Mouse (Mus musculus) kidney, adult 2 months (tissue): ENCODE data around the gene Gpn2. TPM values are rescaled to one million over a fixed set of nuclear protein-coding genes. Genes with fewer than 3 reads are reported as not detected.

ENCODE experiments used
- DNase-seq: peaks from one replicate; pipeline ENCODE4 v3.0.0; 2021
- H3K27ac ChIP-seq: fragments of 200-500 bp; 2 replicates; pipeline ENCODE4 v1.5.1; 2012; ENCODE audit warnings: low read depth, low read length, control low read depth, inconsistent platforms; ENCODE audit not compliant: insufficient read depth
- H3K27me3 ChIP-seq: fragments of 200-500 bp; replicated peaks from 2 replicates; pipeline ENCODE4 v1.6.1; 2012; ENCODE audit warnings: mild to moderate bottlenecking, moderate library complexity, low read length, inconsistent platforms; ENCODE audit not compliant: control insufficient read depth, insufficient read depth
- H3K36me3 ChIP-seq: fragments of 200-500 bp; 2 replicates; pipeline ENCODE4 v1.6.1; 2012; ENCODE audit warnings: mild to moderate bottlenecking, moderate library complexity, low read length, inconsistent platforms; ENCODE audit not compliant: control insufficient read depth, insufficient read depth
- H3K4me1 ChIP-seq: fragments of 200-500 bp; 2 replicates; pipeline ENCODE4 v1.6.1; 2011; ENCODE audit warnings: low read length; ENCODE audit not compliant: control insufficient read depth, insufficient read depth
- H3K4me3 ChIP-seq: fragments of 200-500 bp; 2 replicates; pipeline ENCODE4 v1.5.1; 2011; ENCODE audit warnings: mild to moderate bottlenecking, low read depth, low read length, control low read depth; ENCODE audit not compliant: insufficient read depth
- CTCF ChIP-seq: fragments of 200-500 bp; conservative IDR thresholded peaks from 2 replicates; pipeline ENCODE4 v1.5.1; 2011; ENCODE audit warnings: low read depth, mild to moderate bottlenecking, control low read depth, low read length, moderate library complexity, mixed read lengths; ENCODE audit not compliant: insufficient read depth, insufficient read length
- POLR2A ChIP-seq: fragments of 200-500 bp; IDR thresholded peaks from one replicate; pipeline ENCODE4 v1.6.1; 2011; ENCODE audit warnings: low read depth, low read length, control low read depth
- WGBS: fragments of 180-500 bp; shearing (Covaris S2); methylation state at CpG from one replicate; pipeline ENCODE4 v1.1.7; 2018; 5-methylcytosine and 5-hydroxymethylcytosine counted together
- polyA plus RNA-seq: library from polyadenylated mRNA; depleted of rRNA; stranded (reverse); fragments of >200 nt; gene quantifications from 2 replicates; pipeline ENCODE4 v1.2.3, GENCODE M21; 2012

Gene Gpn2
- polyA plus RNA-seq, 1 experiment: 26.7 TPM

- no peaks in the 10 kb centered on the region for H3K36me3 ChIP-seq
- WGBS: 82% methylated on average over 7 of the region's 7 CpGs
- H3K4me1 ChIP-seq: peaks cover 14% of the 10 kb centered on the region; the same call in 1 of the 2 replicates
- no peak overlapping the region for H3K27ac ChIP-seq
- DNase-seq: no peak
- H3K4me3 ChIP-seq: no peak overlapping the region
- TF ChIP-seq POLR2A: no peak
- TF ChIP-seq CTCF: no peak
- no peaks in the 10 kb centered on the region for H3K27me3 ChIP-seq
Measured at GRCm38 (mm10) chr4:133595538-133595937, 11.4 kb downstream of the Gpn2 start.

GRCm38 (mm10) chr4:133596084-133596483 lies 11.9 kb downstream of the Gpn2 start:
- Histone ChIP-seq H3K4me1 (peaks cover 14% of the 10 kb centered on the region; the same call in 1 of the 2 replicates), H3K4me3 (no peak overlapping the region), H3K27me3 (no peaks in the 10 kb centered on the region), H3K27ac (no peak overlapping the region), H3K36me3 (no peaks in the 10 kb centered on the region)
- DNase-seq: no peak
- WGBS: 78% methylated on average over 6 of the region's 6 CpGs
- no peak for TF ChIP-seq POLR2A
- TF ChIP-seq CTCF: no peak

- H3K36me3 ChIP-seq: no peaks in the 10 kb centered on the region
- WGBS: 24% methylated on average over 4 of the region's 4 CpGs
- H3K4me1 ChIP-seq: peaks cover 15% of the 10 kb centered on the region; the same call in 1 of the 2 replicates
- DNase-seq: peak; percentile 56
- TF ChIP-seq CTCF (no peak), POLR2A (no peak)
- H3K4me3 ChIP-seq: no peak overlapping the region
- H3K27me3 ChIP-seq: no peaks in the 10 kb centered on the region
- H3K27ac ChIP-seq: peak overlapping the region; percentile 90
Measured at GRCm38 (mm10) chr4:133598616-133599015, 14.5 kb downstream of the Gpn2 start.

GRCm38 (mm10) chr4:133599116-133599515 lies 15.0 kb downstream of the Gpn2 start:
- Histone ChIP-seq H3K36me3 (peaks cover under 1% of the 10 kb centered on the region), H3K4me1 (peaks cover 15% of the 10 kb centered on the region; the same call in 1 of the 2 replicates), H3K27ac (peak overlapping the region; percentile 90), H3K4me3 (peak overlapping the region; percentile 45), H3K27me3 (no peaks in the 10 kb centered on the region)
- DNase-seq: no peak
- 17% methylated on average over 7 of the region's 7 CpGs for WGBS
- no peak for TF ChIP-seq POLR2A
- no peak for TF ChIP-seq CTCF

- under 1% methylated on average over 50 of the region's 50 CpGs for WGBS
- Histone ChIP-seq H3K4me3 (peak overlapping the region; percentile 45), H3K4me1 (peaks cover 15% of the 10 kb centered on the region; the same call in 1 of the 2 replicates), H3K27ac (peak overlapping the region; percentile 90), H3K27me3 (no peaks in the 10 kb centered on the region), H3K36me3 (peaks cover 2% of the 10 kb centered on the region)
- TF ChIP-seq CTCF: no peak
- no peak for TF ChIP-seq POLR2A
- DNase-seq: peak; percentile 98
Measured at GRCm38 (mm10) chr4:133599571-133600073, 15.5 kb downstream of the Gpn2 start.

- TF ChIP-seq POLR2A (no peak), CTCF (no peak)
- Histone ChIP-seq H3K36me3 (peaks cover 2% of the 10 kb centered on the region), H3K27me3 (no peaks in the 10 kb centered on the region), H3K4me3 (peak overlapping the region; percentile 45), H3K4me1 (peaks cover 15% of the 10 kb centered on the region; the same call in 1 of the 2 replicates), H3K27ac (peak overlapping the region; percentile 24)
- no peak for DNase-seq
- 8% methylated on average over 9 of the region's 9 CpGs for WGBS
Measured at GRCm38 (mm10) chr4:133600306-133600705, 16.1 kb downstream of the Gpn2 start.

- H3K4me1 ChIP-seq: peaks cover 15% of the 10 kb centered on the region; the same call in 1 of the 2 replicates
- H3K27ac ChIP-seq: peak within 1 kb of the TSS; percentile 37; the same call in 1 of the 2 replicates
- peaks cover 2% of the 10 kb centered on the region for H3K36me3 ChIP-seq
- peak within 1 kb of the TSS; percentile 60 for H3K4me3 ChIP-seq
- peak; percentile 75 for DNase-seq
- TF ChIP-seq CTCF: peak; percentile 73
- peak; percentile 15 for TF ChIP-seq POLR2A
- no peaks in the 10 kb centered on the region for H3K27me3 ChIP-seq
- WGBS: 4% methylated on average over 16 of the region's 16 CpGs
Measured at GRCm38 (mm10) chr4:133601721-133602218, 17.6 kb downstream of the Gpn2 start, which contains the start of gene Sfn. Sfn (minus strand) TSS chr4:133602168.
